Mouse (Mus musculus): ENCODE data around the gene Gm13278.
"Not testable (repeated sequence)": the region's sequence is repeated elsewhere in the genome, so short reads cannot be mapped to it uniquely, and the experiment has no call there.

GRCm38 (mm10) chr4:88754818-88755340 is 36.5 kb upstream of the Gm13278 start, which contains the start of gene Gm13271:
- TF ChIP-seq CTCF (IDR thresholded peaks at IDR 0.05; ENCODE audit: borderline replicate concordance, extremely low read depth, insufficient read depth, insufficient read length); POLR2A (IDR thresholded peaks at IDR 0.05; ENCODE audit: borderline replicate concordance, extremely low read depth, insufficient read depth, insufficient read length, poor library complexity, severe bottlenecking): not testable (repeated sequence)
